Mouse (Mus musculus) C2C12 (cell line): ENCODE data around the gene Adam15. TPM values are rescaled to one million over a fixed set of nuclear protein-coding genes. Genes with fewer than 3 reads are reported as not detected.
A peak's percentile ranks its signal among the peaks of the same experiment; 100 is the strongest.

Experiments used
- H3K27me3 ChIP-seq: one replicate; pipeline ENCODE4 v1.6.1; 2011; ENCODE audit not compliant: control insufficient read depth, insufficient read depth, insufficient read length
- H3K36me3 ChIP-seq: one replicate; pipeline ENCODE4 v1.6.1; 2011; ENCODE audit not compliant: control insufficient read depth, insufficient read depth
- H3K4me3 ChIP-seq: one replicate; pipeline ENCODE4 v1.5.1; 2011; ENCODE audit warnings: mild to moderate bottlenecking, control low read depth; ENCODE audit not compliant: poor library complexity, insufficient read depth, severe bottlenecking
- H3K79me2 ChIP-seq: one replicate; pipeline ENCODE4 v1.6.1; 2011; ENCODE audit not compliant: control insufficient read depth, insufficient read depth
- H3K79me3 ChIP-seq: one replicate; pipeline ENCODE4 v1.6.1; 2011; ENCODE audit warnings: low read depth, control low read depth
- H3ac ChIP-seq: one replicate; pipeline ENCODE3; 2011; ENCODE audit warnings: low read depth; ENCODE audit not compliant: control insufficient read depth, insufficient read length
- CEBPB ChIP-seq: IDR thresholded peaks from one replicate; pipeline ENCODE4 v1.6.1; 2011; ENCODE audit warnings: low read depth, mild to moderate bottlenecking, control low read depth, moderate library complexity
- CTCF ChIP-seq: IDR thresholded peaks from one replicate; pipeline ENCODE4 v1.5.1; 2011; ENCODE audit not compliant: control insufficient read depth, insufficient read depth, insufficient read length
- FOSL1 ChIP-seq: IDR thresholded peaks from one replicate; pipeline ENCODE4 v1.8.0; 2011; ENCODE audit warnings: mild to moderate bottlenecking, low read length; ENCODE audit not compliant: poor library complexity, insufficient read depth, severe bottlenecking
- MAX ChIP-seq: IDR thresholded peaks from one replicate; pipeline ENCODE4 v1.6.1; 2011; ENCODE audit warnings: mild to moderate bottlenecking, control low read depth
- MYOD1 ChIP-seq: IDR thresholded peaks from one replicate; pipeline ENCODE4 v1.6.1; 2011; ENCODE audit warnings: low read depth; ENCODE audit not compliant: control insufficient read depth, insufficient read length
- MYOG ChIP-seq: IDR thresholded peaks from one replicate; pipeline ENCODE4 v1.6.1; 2011; ENCODE audit not compliant: control insufficient read depth, insufficient read length; ENCODE audit errors: extremely low read depth
- USF1 ChIP-seq: IDR thresholded peaks from one replicate; pipeline ENCODE4 v1.6.1; 2011; ENCODE audit warnings: low read depth, mild to moderate bottlenecking, control low read depth, moderate library complexity
- polyA plus RNA-seq: library from polyadenylated mRNA; unstranded; fragments of >200 nt; fragmentation: generic; extraction: Trizol; gene quantifications from one replicate; pipeline ENCODE4 v1.2.1, GENCODE M21; 2012; ENCODE audit warnings: missing spikeins

The Adam15 gene
- polyA plus RNA-seq, 1 experiment = 60.2 TPM

GRCm38 (mm10) chr3:89348911-89349868, 606 bp downstream of the Adam15 start:
- H3K79me3 ChIP-seq = no peaks in the 10 kb centered on the region

DNA sequence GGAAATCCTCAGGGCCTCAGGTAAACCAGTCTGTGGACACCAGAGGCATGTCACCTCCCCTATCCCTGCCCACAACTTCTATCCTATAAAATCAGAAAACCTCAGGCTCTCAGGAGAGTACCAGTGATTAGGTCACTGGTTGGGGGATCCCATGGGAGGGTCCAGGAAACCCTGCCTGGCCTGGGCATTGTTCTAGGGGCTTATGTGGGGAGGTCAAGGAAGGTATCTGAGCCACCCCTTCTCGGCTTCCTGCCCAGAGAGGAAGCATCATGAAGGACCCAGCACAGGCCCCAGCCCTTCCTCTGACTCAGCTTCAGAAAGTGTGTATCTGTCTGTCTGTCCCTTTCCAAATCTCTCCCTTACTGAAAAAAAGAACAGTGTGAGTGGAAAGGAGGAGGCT, 1.9 kb downstream of the Adam15 start:
- H3ac ChIP-seq = no peak overlapping the region
- no peaks in the 10 kb centered on the region for H3K79me3 ChIP-seq
- no peaks in the 10 kb centered on the region for H3K27me3 ChIP-seq
- H3K36me3 ChIP-seq = peaks cover 11% of the 10 kb centered on the region
- TF ChIP-seq FOSL1 (no peak), USF1 (no peak), MYOD1 (no peak), CTCF (no peak), MAX (no peak), CEBPB (no peak), MYOG (no peak)
- H3K4me3 ChIP-seq = no peak overlapping the region
- no peaks in the 10 kb centered on the region for H3K79me2 ChIP-seq

More at GRCm38 (mm10) chr3:89348911-89349868, 606 bp downstream of the Adam15 start:
- Histone ChIP-seq H3K79me2 (no peaks in the 10 kb centered on the region), H3ac (peak overlapping the region; percentile 77), H3K36me3 (peaks cover 11% of the 10 kb centered on the region), H3K4me3 (peak overlapping the region; percentile 43), H3K27me3 (no peaks in the 10 kb centered on the region)
- TF ChIP-seq MAX (no peak), CTCF (no peak), MYOG (no peak), CEBPB (no peak), USF1 (no peak), MYOD1 (no peak), FOSL1 (no peak)

GRCm38 (mm10) chr3:89346815-89347540, 2.8 kb downstream of the Adam15 start:
- peaks cover 11% of the 10 kb centered on the region for H3K36me3 ChIP-seq
- no peak overlapping the region for H3K4me3 ChIP-seq
- no peaks in the 10 kb centered on the region for H3K79me3 ChIP-seq
- no peaks in the 10 kb centered on the region for H3K79me2 ChIP-seq
- H3ac ChIP-seq = no peak overlapping the region
- no peak for TF ChIP-seq USF1
- no peak for TF ChIP-seq MYOG
- no peak for TF ChIP-seq CTCF
- no peak for TF ChIP-seq MAX
- no peak for TF ChIP-seq FOSL1
- no peak for TF ChIP-seq MYOD1
- no peaks in the 10 kb centered on the region for H3K27me3 ChIP-seq

DNA sequence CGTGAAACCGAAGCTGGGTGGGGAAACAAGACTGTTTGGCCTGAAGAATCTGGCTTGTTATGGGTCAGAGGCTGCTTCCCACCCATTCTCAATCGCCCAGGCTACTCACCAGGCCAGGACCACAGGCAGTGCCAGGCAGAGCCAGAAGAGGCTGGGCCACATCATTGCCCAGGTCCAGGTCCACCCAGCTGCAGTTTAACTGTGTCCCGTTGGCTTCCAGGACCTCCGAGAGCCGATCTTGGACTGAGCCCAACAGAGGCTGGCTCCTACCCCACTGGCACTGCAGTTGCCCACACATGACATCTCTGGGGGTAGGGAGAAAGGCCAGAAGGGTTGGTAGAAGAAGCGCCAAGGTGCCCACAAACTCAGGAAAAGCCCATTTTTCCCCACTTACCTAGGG, 6.5 kb downstream of the Adam15 start:
- Histone ChIP-seq H3K79me2 (no peaks in the 10 kb centered on the region), H3K79me3 (no peaks in the 10 kb centered on the region), H3K27me3 (no peaks in the 10 kb centered on the region), H3ac (no peak overlapping the region), H3K36me3 (peaks cover 11% of the 10 kb centered on the region), H3K4me3 (no peak overlapping the region)
- no peak for TF ChIP-seq MYOG
- no peak for TF ChIP-seq FOSL1
- TF ChIP-seq MYOD1 = no peak
- no peak for TF ChIP-seq USF1
- no peak for TF ChIP-seq MAX
- no peak for TF ChIP-seq CEBPB
- TF ChIP-seq CTCF = no peak

DNA sequence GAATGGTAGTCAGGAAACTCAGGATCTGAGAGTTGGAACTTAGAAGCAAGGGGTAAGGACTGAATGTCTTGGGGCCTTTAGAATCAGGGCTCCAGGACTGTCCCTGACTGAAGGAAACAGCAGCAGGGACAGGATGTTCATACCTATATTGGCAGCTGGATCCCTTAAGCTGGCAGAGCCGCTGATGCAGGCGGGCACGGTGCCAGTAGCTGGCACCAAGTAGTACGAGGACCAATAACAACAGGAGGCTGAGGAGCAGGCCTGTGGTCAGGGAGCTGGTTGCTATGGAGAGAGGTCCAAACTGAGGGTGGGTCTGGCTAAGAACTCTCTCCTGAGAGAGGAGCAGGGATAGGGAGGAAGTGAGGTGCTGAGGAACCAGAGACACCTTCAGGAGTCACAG, 8.0 kb downstream of the Adam15 start:
- Histone ChIP-seq H3K79me2 (peaks cover 7% of the 10 kb centered on the region), H3K36me3 (peaks cover 11% of the 10 kb centered on the region), H3K79me3 (no peaks in the 10 kb centered on the region), H3K27me3 (no peaks in the 10 kb centered on the region), H3ac (no peak overlapping the region), H3K4me3 (no peak overlapping the region)
- TF ChIP-seq USF1 (no peak), MYOG (no peak), CEBPB (no peak), MYOD1 (no peak), FOSL1 (no peak), CTCF (no peak), MAX (no peak)
